Mouse (Mus musculus): ENCODE data around the gene Armh1. TPM values are rescaled to one million over a fixed set of nuclear protein-coding genes. Genes with fewer than 3 reads are reported as not detected.
"Not testable (repeated sequence)": the region's sequence is repeated elsewhere in the genome, so short reads cannot be mapped to it uniquely, and the experiment has no call there.

The Armh1 gene
- polyA plus RNA-seq, 1 experiment: 0.67 TPM

DNA sequence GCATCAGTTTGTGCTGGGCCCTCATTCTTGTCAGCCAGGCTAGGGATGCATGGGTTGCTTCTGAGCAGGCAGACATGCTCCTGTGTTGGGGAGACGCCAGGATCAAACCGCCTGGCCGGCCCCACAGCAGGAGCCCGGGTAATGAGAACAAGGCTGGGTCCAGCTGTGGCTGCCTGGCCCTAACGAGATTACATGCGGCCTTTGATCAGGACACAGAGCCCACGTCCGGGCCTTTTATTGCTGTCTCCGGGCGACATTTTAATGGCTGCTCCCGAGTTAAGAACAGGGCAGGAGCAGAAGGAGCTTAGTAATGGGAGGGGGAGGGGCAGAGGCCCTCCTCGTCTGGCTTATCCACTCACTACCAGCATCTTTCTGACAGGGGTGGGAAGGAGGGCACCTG lies 20.5 kb upstream of the Armh1 start:
- no peak overlapping the region for H3K4me3 ChIP-seq (ENCODE audit: insufficient read depth, low read length)
- no peaks in the 10 kb centered on the region for H3K4me1 ChIP-seq (ENCODE audit: control insufficient read depth, insufficient read depth, low read length)
- no peak for TF ChIP-seq CTCF (IDR thresholded peaks at IDR 0.05; ENCODE audit: extremely low read depth, insufficient read depth, low read length)
- no peak for TF ChIP-seq POLR2A (IDR thresholded peaks at IDR 0.05; ENCODE audit: extremely low read depth, insufficient read depth, low read length)
- no peak overlapping the region for H3K27ac ChIP-seq (ENCODE audit: insufficient read depth, low read length)

DNA sequence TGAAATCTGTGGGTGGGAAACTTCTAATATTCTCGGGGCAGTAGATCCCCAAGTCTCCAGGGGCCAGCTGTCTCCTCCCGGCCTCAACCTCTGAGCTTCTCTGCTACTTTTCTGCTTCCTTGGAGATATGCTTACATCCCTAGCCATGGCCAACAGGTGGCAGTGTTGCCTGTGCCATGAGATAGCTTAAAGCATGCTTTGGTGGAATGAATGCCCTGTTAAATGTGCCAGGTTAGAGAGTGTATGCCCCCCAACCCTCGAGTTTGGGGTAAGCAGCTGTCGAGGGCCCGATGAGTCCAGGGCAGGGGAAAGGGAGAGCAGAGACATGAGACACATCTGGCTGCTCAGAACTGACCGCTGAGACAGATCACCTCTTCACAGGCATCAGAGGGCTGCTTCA lies 18.4 kb upstream of the Armh1 start:
- H3K4me1 ChIP-seq (ENCODE audit: control insufficient read depth, insufficient read depth, low read length): no peaks in the 10 kb centered on the region
- no peak overlapping the region for H3K4me3 ChIP-seq (ENCODE audit: insufficient read depth, low read length)
- H3K27ac ChIP-seq (ENCODE audit: insufficient read depth, low read length): no peak overlapping the region
- no peak for TF ChIP-seq POLR2A (IDR thresholded peaks at IDR 0.05; ENCODE audit: extremely low read depth, insufficient read depth, low read length)
- peak; percentile 98 for TF ChIP-seq CTCF (IDR thresholded peaks at IDR 0.05; ENCODE audit: extremely low read depth, insufficient read depth, low read length)

DNA sequence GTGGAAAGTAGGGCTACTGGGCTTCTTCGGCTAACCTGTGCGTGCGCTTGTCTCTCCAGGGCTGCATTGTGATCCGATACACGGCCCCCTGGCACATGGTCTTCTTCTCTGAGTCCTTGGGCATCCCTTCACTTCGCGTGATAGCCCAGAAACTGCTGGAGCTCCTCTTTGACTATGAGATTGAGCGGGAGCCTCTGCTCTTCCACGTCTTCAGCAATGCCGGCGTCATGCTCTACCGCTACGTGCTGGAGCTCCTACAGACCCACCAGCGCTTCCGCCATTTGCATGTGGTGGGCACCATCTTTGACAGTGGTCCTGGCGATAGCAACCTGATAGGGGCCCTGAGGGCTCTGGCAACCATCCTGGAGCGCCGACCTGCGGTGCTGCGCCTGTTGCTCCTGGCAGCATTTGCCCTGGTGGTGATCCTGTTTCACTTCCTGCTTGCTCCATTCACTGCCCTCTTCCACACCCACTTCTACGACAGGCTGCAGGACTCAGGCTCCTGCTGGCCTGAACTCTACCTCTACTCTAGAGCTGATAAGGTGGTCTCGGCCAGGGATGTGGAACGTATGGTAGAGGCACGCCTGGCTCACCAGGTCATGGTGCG lies 16.0 kb upstream of the Armh1 start:
- Histone ChIP-seq H3K27ac (ENCODE audit: insufficient read depth, low read length) (no peak overlapping the region), H3K4me3 (ENCODE audit: insufficient read depth, low read length) (no peak overlapping the region), H3K4me1 (ENCODE audit: control insufficient read depth, insufficient read depth, low read length) (no peaks in the 10 kb centered on the region)
- TF ChIP-seq POLR2A (IDR thresholded peaks at IDR 0.05; ENCODE audit: extremely low read depth, insufficient read depth, low read length) (no peak), CTCF (IDR thresholded peaks at IDR 0.05; ENCODE audit: extremely low read depth, insufficient read depth, low read length) (no peak)

DNA sequence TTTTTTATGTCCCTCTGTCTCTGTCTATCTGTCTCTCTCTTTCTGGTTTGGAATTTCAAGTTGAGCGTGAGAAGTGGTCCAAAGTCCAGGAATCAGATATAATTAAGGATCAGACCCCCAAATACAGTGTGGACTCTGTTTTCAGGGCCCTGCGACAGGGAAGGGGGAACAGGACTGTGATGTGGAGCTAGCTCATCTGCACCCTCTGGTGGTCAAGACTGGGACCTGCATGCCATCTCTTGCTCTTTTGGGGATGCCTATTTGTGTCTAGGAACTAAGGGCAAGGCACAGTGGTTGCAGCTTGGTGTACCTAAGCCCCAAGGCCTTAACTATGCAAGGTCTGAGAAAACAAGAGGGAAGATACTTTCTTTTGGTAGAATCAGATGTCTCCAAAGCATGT lies 15.4 kb upstream of the Armh1 start:
- Histone ChIP-seq H3K4me1 (ENCODE audit: control insufficient read depth, insufficient read depth, low read length) (no peaks in the 10 kb centered on the region), H3K4me3 (ENCODE audit: insufficient read depth, low read length) (no peak overlapping the region)
- no peak for TF ChIP-seq POLR2A (IDR thresholded peaks at IDR 0.05; ENCODE audit: extremely low read depth, insufficient read depth, low read length)
- TF ChIP-seq CTCF (IDR thresholded peaks at IDR 0.05; ENCODE audit: extremely low read depth, insufficient read depth, low read length): peak; percentile 96

DNA sequence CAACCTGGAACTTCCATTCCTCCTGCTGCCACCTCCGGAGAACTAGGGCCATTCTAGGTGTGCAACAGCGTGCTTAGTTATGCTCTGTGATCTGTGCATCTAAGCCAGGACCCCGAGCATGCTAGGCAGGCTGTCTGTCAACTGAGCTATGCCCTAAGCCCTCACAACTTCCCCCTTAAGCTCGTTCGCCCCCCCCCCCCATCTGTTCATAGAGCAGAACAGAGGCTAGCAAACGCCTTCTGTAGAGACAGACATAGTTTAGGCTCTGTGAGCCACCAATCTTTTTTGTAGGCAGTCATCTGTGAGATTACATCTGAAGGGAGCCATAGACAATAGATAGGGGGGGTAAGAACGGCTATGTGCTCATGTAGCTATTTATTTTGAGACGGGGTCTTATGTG lies 11.1 kb upstream of the Armh1 start:
- Histone ChIP-seq H3K4me3 (ENCODE audit: insufficient read depth, low read length) (no peak overlapping the region), H3K27ac (ENCODE audit: insufficient read depth, low read length) (no peak overlapping the region), H3K4me1 (ENCODE audit: control insufficient read depth, insufficient read depth, low read length) (no peaks in the 10 kb centered on the region)
- TF ChIP-seq POLR2A (IDR thresholded peaks at IDR 0.05; ENCODE audit: extremely low read depth, insufficient read depth, low read length): no peak
- TF ChIP-seq CTCF (IDR thresholded peaks at IDR 0.05; ENCODE audit: extremely low read depth, insufficient read depth, low read length): no peak

More for the DNA sequence above, 15.4 kb upstream of the Armh1 start:
- no peak overlapping the region for H3K27ac ChIP-seq (ENCODE audit: insufficient read depth, low read length)

DNA sequence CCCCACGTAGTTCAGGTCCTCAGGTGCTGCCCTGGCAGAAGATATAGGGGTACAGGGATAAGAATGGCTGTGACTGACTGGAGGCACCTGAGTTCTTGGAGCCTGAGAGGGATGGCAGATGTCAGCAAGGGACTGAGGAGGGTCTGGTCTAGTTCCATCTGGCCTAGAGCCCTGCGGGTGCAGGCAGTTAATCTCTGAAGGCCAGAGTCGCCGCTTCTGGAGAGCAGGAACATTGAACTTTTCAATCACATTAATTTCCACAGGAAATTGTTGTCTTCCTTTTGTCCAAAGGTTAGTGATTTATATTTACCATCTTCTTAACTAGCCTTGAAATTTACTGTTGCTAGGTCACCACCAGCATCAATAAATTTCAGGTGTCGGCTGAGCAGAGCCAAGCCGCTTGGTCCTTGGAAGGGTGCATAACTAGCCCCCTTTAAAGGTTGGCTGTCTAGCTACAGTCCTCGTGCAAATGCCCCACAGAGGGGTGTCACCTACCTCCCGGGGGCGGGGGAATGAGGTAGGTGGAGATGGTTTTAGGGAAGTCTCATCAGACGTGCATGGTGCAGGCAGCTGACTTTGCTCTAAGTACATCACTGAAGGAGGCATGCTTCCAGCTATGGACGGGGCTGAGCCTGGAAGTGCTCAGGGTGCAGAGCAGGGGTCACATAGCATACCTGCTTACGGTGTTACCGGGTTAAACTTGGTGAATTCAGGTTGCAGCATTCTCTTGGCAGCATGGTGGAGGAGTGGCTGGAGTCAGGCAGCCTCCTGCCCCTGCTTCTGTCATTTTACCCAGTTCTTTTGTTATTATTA lies 10.4 kb upstream of the Armh1 start:
- H3K27ac ChIP-seq (ENCODE audit: insufficient read depth, low read length): no peak overlapping the region
- H3K4me3 ChIP-seq (ENCODE audit: insufficient read depth, low read length): no peak overlapping the region
- H3K4me1 ChIP-seq (ENCODE audit: control insufficient read depth, insufficient read depth, low read length): no peaks in the 10 kb centered on the region
- TF ChIP-seq CTCF (IDR thresholded peaks at IDR 0.05; ENCODE audit: extremely low read depth, insufficient read depth, low read length) (no peak), POLR2A (IDR thresholded peaks at IDR 0.05; ENCODE audit: extremely low read depth, insufficient read depth, low read length) (no peak)

DNA sequence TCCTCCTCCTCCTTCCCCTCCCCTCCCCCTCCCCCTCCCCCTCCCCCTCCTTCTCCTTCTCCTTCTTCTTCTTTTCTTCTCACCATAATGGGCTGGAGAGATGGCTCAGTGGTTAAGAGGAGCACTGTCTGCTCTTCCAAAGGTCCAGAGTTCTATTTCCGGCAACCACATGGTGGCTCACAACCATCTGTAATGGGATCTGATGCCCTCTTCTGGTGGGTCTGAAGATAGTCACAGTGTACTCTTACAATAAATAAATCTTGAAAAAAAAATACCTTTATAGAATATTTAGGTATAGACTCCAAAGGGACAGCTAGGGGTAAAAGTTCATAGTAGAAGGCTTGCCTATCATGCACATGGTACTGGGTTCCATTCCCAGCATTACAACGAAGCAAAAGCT lies 9.3 kb upstream of the Armh1 start:
- H3K27ac ChIP-seq (ENCODE audit: insufficient read depth, low read length): no peak overlapping the region
- H3K4me1 ChIP-seq (ENCODE audit: control insufficient read depth, insufficient read depth, low read length): no peaks in the 10 kb centered on the region
- TF ChIP-seq CTCF (IDR thresholded peaks at IDR 0.05; ENCODE audit: extremely low read depth, insufficient read depth, low read length) (no peak), POLR2A (IDR thresholded peaks at IDR 0.05; ENCODE audit: extremely low read depth, insufficient read depth, low read length) (no peak)
- H3K4me3 ChIP-seq (ENCODE audit: insufficient read depth, low read length): no peak overlapping the region

DNA sequence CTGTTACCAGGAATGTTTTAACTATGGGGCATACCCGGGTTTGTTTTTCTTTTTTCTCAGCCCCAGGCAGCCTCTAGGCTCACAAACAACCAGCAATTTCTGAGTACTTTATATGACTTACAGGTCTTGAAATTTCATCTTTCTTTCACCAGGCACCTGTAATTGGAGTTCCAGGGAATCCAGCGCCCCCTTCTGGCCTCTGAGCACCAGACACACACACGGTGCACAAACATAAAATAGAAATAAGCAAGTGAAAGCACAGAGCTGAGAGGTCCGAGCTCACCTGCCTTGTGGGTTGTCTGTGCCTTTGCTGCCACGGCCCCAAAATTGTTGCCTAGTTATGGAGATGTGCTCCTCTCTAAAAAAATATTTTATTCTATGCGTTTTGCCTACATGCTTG lies 8.0 kb upstream of the Armh1 start:
- H3K4me1 ChIP-seq (ENCODE audit: control insufficient read depth, insufficient read depth, low read length); H3K4me3 ChIP-seq (ENCODE audit: insufficient read depth, low read length); H3K27ac ChIP-seq (ENCODE audit: insufficient read depth, low read length): not testable (repeated sequence)

DNA sequence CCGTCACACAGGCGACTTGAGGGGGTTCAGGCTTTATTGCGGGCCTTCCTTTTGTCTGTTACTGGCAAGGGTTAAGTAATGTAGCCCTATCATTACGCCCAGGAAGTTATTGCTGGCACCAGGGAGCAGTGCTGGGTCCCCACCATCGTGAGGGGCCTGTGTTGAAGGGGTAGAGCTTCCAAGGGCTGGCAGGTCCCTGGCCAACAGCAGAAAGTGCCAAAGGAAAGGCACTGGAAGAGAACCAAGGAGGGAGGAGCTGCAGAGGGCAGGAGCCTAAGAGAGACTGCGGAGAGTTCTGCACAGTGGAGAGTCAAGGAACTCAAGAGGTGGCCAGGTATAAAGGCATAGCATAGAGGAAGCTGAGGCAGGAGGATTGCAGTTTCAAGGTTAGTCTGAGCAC lies 2.7 kb upstream of the Armh1 start:
- Histone ChIP-seq H3K27ac (ENCODE audit: insufficient read depth, low read length) (no peak overlapping the region), H3K4me1 (ENCODE audit: control insufficient read depth, insufficient read depth, low read length) (no peaks in the 10 kb centered on the region; the same call in 1 of the 2 replicates), H3K4me3 (ENCODE audit: insufficient read depth, low read length) (no peak overlapping the region)
- TF ChIP-seq POLR2A (IDR thresholded peaks at IDR 0.05; ENCODE audit: extremely low read depth, insufficient read depth, low read length) (no peak), CTCF (IDR thresholded peaks at IDR 0.05; ENCODE audit: extremely low read depth, insufficient read depth, low read length) (no peak)

DNA sequence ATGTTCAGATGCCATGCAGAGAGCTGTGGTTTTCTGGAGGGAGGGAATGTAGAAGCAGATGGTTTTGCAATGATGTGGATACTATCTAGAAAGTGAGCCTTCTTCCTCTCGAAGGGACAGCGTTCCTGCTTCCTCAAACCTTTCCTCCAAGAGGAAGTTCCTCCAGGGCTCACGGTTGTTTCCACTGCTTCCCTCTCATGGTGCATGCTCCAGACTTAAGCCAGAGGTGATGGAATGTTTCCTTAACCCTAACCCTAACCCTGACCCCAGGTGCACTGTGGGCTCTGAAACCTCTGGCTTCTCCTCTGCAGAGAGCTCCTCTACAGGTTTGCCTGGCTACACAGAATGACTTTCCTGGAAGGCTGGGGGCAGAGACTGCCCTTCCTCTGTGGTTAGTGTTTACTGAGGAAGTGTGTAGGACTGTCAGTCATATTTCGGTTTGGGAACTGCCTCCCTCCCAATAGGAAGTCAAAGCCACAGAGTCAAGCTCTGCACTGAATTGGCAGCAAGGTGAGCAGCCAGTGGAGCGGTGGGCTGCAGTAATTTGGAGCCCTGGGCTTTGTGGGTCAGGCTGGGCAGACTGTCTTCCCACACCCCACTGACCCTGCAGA lies 2.2 kb upstream of the Armh1 start:
- no peak for TF ChIP-seq POLR2A (IDR thresholded peaks at IDR 0.05; ENCODE audit: extremely low read depth, insufficient read depth, low read length)
- TF ChIP-seq CTCF (IDR thresholded peaks at IDR 0.05; ENCODE audit: extremely low read depth, insufficient read depth, low read length): no peak
- no peaks in the 10 kb centered on the region; the same call in 1 of the 2 replicates for H3K4me1 ChIP-seq (ENCODE audit: control insufficient read depth, insufficient read depth, low read length)
- no peak overlapping the region for H3K4me3 ChIP-seq (ENCODE audit: insufficient read depth, low read length)
- no peak overlapping the region for H3K27ac ChIP-seq (ENCODE audit: insufficient read depth, low read length)
